Mouse (Mus musculus) brain, embryonic 14.5 days (tissue): ENCODE data around the gene Erlin1.

Experiments used
- CTCF ChIP-seq: fragments of 200-500 bp; IDR thresholded peaks from 2 replicates; pipeline ENCODE4 v1.5.1; 2012; ENCODE audit warnings: inconsistent platforms, mild to moderate bottlenecking, moderate library complexity, borderline replicate concordance; ENCODE audit not compliant: insufficient read depth, insufficient read length; ENCODE audit errors: extremely low read depth
- POLR2A ChIP-seq: fragments of 200-500 bp; IDR thresholded peaks from 2 replicates; pipeline ENCODE4 v1.6.1; 2012; ENCODE audit warnings: mild to moderate bottlenecking, inconsistent platforms, borderline replicate concordance; ENCODE audit not compliant: poor library complexity, insufficient read depth, insufficient read length, severe bottlenecking; ENCODE audit errors: extremely low read depth

DNA sequence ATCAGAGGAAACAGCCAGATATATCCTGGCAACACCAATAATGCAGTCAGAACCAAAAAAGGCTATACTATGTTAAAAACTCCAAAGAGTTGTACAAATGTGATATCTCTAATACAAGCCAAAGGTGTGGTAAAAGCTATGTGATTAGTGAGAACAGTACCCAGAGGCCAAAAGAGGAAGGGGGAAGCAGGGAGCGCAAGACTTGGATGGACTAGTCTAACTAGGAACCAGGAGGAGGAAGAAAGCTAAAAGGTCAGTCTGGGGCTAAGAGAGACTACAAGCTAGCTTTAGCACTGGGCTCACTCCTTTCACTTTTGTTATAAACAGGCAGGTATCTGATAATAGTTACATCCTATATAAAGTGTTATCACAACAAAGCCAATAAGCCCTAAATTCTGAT is 34.8 kb upstream of the Erlin1 start:
- TF ChIP-seq CTCF (no peak), POLR2A (no peak)
